Mouse (Mus musculus): ENCODE measurements at regions not wholly inside any gene's neighbourhood (a gene's known extent, or its start where the extent isn't known, plus 50 kb on each side); places are given as distances from the start of the nearest gene placed in this dataset.
A peak's percentile ranks its signal among the peaks of the same experiment; 100 is the strongest.

- Histone ChIP-seq H3K9ac (replicated peaks) (no peak overlapping the region), H3K4me3 (no peak overlapping the region), H3K4me2 (replicated peaks) (no peak overlapping the region), H3K27me3 (no peaks in the 10 kb centered on the region), H3K36me3 (no peaks in the 10 kb centered on the region), H3K4me1 (no peaks in the 10 kb centered on the region), H3K27ac (replicated peaks) (no peak overlapping the region), H3K9me3 (no peaks in the 10 kb centered on the region)
- WGBS, result 87% methylated on average over 1 of the region's 1 CpGs
- ATAC-seq (replicated peaks), result no peak
Measured at GRCm38 (mm10) chr4:70160525-70161224, 249.6 kb downstream of the Cdk5rap2 start.

GRCm38 (mm10) chr4:70160062-70160461, 250.2 kb downstream of the Cdk5rap2 start:
- ATAC-seq (replicated peaks), result no peak
- Histone ChIP-seq H3K27me3 (no peaks in the 10 kb centered on the region), H3K36me3 (no peaks in the 10 kb centered on the region), H3K4me1 (no peaks in the 10 kb centered on the region), H3K9me3 (no peaks in the 10 kb centered on the region), H3K4me2 (replicated peaks) (no peak overlapping the region), H3K4me3 (no peak overlapping the region), H3K27ac (replicated peaks) (no peak overlapping the region), H3K9ac (replicated peaks) (no peak overlapping the region)
- 91% methylated on average over 1 of the region's 1 CpGs for WGBS

GRCm38 (mm10) chr4:70153179-70153578, 257.1 kb downstream of the Cdk5rap2 start:
- ATAC-seq (replicated peaks), result no peak

DNA sequence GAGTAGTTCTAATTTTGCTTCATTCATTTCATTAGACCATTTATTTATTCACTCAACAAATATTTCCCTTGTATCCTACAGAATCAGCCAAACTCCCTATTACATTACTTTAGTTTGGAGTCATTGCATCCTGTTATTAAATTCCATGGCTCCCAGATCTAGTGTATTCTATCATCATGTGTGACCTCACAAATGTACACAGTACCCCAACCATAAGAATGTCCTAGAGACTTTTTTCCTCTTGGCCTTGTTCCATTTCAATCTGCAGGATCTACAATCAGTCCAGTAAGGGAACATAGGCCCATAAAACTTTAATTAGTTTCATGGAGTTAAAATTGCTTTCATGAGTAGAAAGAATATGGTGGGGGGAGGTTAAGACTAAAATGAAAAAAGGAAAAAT, 301.2 kb downstream of the Cdk5rap2 start:
- Histone ChIP-seq H3K9me3 (no peaks in the 10 kb centered on the region), H3K27ac (replicated peaks) (no peak overlapping the region), H3K36me3 (no peaks in the 10 kb centered on the region), H3K27me3 (no peaks in the 10 kb centered on the region), H3K9ac (replicated peaks) (no peak overlapping the region), H3K4me3 (no peak overlapping the region), H3K4me1 (no peaks in the 10 kb centered on the region), H3K4me2 (replicated peaks) (no peak overlapping the region)
- no peak for ATAC-seq (replicated peaks)

More at GRCm38 (mm10) chr4:70153179-70153578, 257.1 kb downstream of the Cdk5rap2 start:
- H3K27me3 ChIP-seq, result no peaks in the 10 kb centered on the region
- no peaks in the 10 kb centered on the region for H3K4me1 ChIP-seq
- no peaks in the 10 kb centered on the region for H3K9me3 ChIP-seq
- 69% methylated on average over 3 of the region's 3 CpGs for WGBS
- no peak overlapping the region for H3K4me3 ChIP-seq
- no peak overlapping the region for H3K9ac ChIP-seq (replicated peaks)
- no peaks in the 10 kb centered on the region for H3K36me3 ChIP-seq
- no peak overlapping the region for H3K4me2 ChIP-seq (replicated peaks)
- no peak overlapping the region for H3K27ac ChIP-seq (replicated peaks)

GRCm38 (mm10) chr4:70105776-70106175, 304.5 kb downstream of the Cdk5rap2 start:
- no peaks in the 10 kb centered on the region for H3K36me3 ChIP-seq
- no peaks in the 10 kb centered on the region for H3K27me3 ChIP-seq
- H3K4me1 ChIP-seq, result no peaks in the 10 kb centered on the region
- H3K27ac ChIP-seq (replicated peaks), result no peak overlapping the region
- H3K4me2 ChIP-seq (replicated peaks), result no peak overlapping the region
- no peak overlapping the region for H3K9ac ChIP-seq (replicated peaks)
- 77% methylated on average over 2 of the region's 2 CpGs for WGBS
- ATAC-seq (replicated peaks), result no peak
- H3K9me3 ChIP-seq, result no peaks in the 10 kb centered on the region
- H3K4me3 ChIP-seq, result no peak overlapping the region

DNA sequence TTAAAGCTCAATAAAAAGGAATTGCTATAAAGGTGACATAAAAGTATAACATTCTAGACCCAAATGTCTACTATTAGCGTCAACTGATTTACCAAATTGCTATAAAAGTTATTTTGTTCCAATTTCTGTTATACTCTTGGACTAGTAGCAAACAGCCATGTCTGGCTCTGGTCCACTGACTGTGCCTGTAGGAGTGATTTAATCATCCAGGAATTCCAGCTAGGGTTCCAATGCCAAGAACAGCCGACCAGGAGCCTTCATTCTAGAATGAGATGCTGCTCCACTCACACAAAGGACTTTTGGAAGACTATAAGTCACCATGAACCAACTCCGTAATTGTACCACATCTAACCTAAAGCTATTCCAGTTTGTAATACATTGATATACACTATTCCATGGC, 312.9 kb downstream of the Cdk5rap2 start:
- no peak for ATAC-seq (replicated peaks)
- no peak overlapping the region for H3K9ac ChIP-seq (replicated peaks)
- no peak overlapping the region for H3K4me2 ChIP-seq (replicated peaks)
- H3K27ac ChIP-seq (replicated peaks), result no peak overlapping the region
- no peaks in the 10 kb centered on the region for H3K36me3 ChIP-seq
- H3K9me3 ChIP-seq, result no peaks in the 10 kb centered on the region
- no peaks in the 10 kb centered on the region for H3K27me3 ChIP-seq
- H3K4me1 ChIP-seq, result no peaks in the 10 kb centered on the region
- H3K4me3 ChIP-seq, result no peak overlapping the region
- WGBS, result 77% methylated on average over 3 of the region's 3 CpGs

DNA sequence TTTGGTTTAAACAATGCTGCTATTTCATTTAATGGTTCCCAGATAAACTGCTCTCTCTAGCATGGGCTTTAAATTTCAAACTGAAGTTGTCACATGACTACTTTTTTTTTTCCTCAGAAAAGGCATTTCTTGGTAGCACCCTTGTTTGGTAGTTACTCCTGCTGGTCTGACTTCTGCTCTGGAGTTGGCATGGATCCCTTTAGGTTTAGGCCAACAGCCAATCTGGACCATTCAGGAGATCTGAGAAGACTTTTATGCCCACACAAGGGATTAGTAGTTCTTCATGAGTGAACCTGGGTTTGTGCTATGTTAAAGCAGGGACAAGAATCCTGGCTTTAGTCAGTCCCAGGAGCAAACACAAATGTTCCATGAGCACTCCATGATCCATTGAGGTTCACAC, 332.0 kb downstream of the Cdk5rap2 start:
- ATAC-seq (replicated peaks), result no peak
- Histone ChIP-seq H3K36me3 (no peaks in the 10 kb centered on the region), H3K27me3 (no peaks in the 10 kb centered on the region)

DNA sequence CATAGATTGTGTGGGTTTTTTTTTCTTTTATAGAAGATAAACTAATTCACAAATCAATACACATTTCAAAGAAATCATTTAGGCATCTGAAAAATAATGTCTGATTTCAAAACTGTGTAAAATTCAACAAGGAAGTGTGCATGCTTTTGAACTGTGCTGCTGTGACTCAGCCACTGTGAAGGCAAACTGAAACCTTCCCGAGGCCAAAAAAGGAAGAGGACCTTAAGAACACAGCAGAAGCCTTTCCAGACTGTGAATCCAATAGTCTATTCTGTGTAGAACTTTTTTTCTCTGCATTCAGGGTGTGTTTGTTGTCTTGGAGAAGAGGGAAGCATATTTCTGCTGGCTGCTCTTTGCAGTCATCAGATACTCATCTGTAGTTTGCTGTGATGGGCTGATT, 347.7 kb downstream of the Cdk5rap2 start:
- H3K36me3 ChIP-seq, result no peaks in the 10 kb centered on the region
- H3K9me3 ChIP-seq, result no peaks in the 10 kb centered on the region
- H3K4me2 ChIP-seq (replicated peaks), result no peak overlapping the region
- H3K9ac ChIP-seq (replicated peaks), result no peak overlapping the region
- no peak overlapping the region for H3K27ac ChIP-seq (replicated peaks)
- no peaks in the 10 kb centered on the region for H3K4me1 ChIP-seq
- no peaks in the 10 kb centered on the region for H3K27me3 ChIP-seq
- 93% methylated on average over 1 of the region's 1 CpGs for WGBS
- no peak for ATAC-seq (replicated peaks)
- H3K4me3 ChIP-seq, result no peak overlapping the region

More for the DNA sequence above, 332.0 kb downstream of the Cdk5rap2 start:
- Histone ChIP-seq H3K4me3 (no peak overlapping the region), H3K9ac (replicated peaks) (no peak overlapping the region), H3K4me1 (no peaks in the 10 kb centered on the region), H3K9me3 (no peaks in the 10 kb centered on the region), H3K27ac (replicated peaks) (no peak overlapping the region), H3K4me2 (replicated peaks) (no peak overlapping the region)

GRCm38 (mm10) chr4:70058831-70059544, 351.3 kb downstream of the Cdk5rap2 start:
- Histone ChIP-seq H3K9me3 (no peaks in the 10 kb centered on the region), H3K9ac (replicated peaks) (no peak overlapping the region), H3K27me3 (no peaks in the 10 kb centered on the region), H3K4me2 (replicated peaks) (no peak overlapping the region), H3K27ac (replicated peaks) (peak overlapping the region; percentile 75), H3K4me1 (no peaks in the 10 kb centered on the region), H3K36me3 (no peaks in the 10 kb centered on the region), H3K4me3 (no peak overlapping the region)
- WGBS, result 68% methylated on average over 12 of the region's 12 CpGs
- peak; percentile 94 for ATAC-seq (replicated peaks)

GRCm38 (mm10) chr4:70053136-70053535, 357.1 kb downstream of the Cdk5rap2 start:
- Histone ChIP-seq H3K36me3 (no peaks in the 10 kb centered on the region), H3K4me2 (replicated peaks) (no peak overlapping the region), H3K4me1 (no peaks in the 10 kb centered on the region), H3K9ac (replicated peaks) (no peak overlapping the region), H3K4me3 (no peak overlapping the region), H3K27me3 (no peaks in the 10 kb centered on the region), H3K27ac (replicated peaks) (no peak overlapping the region), H3K9me3 (no peaks in the 10 kb centered on the region)
- no peak for ATAC-seq (replicated peaks)
- WGBS, result 85% methylated on average over 2 of the region's 2 CpGs

GRCm38 (mm10) chr4:70038241-70038640, 372.0 kb downstream of the Cdk5rap2 start:
- no peaks in the 10 kb centered on the region for H3K9me3 ChIP-seq
- ATAC-seq (replicated peaks), result peak; percentile 80
- no peaks in the 10 kb centered on the region for H3K27me3 ChIP-seq
- 69% methylated on average over 1 of the region's 1 CpGs for WGBS
- no peak overlapping the region for H3K27ac ChIP-seq (replicated peaks)
- no peak overlapping the region for H3K4me2 ChIP-seq (replicated peaks)
- 0 out of 2 replicates have a peak, but pooled peaks cover 3% of the 10 kb centered on the region for H3K4me1 ChIP-seq
- H3K4me3 ChIP-seq, result no peak overlapping the region
- no peak overlapping the region for H3K9ac ChIP-seq (replicated peaks)
- H3K36me3 ChIP-seq, result no peaks in the 10 kb centered on the region

- H3K4me2 ChIP-seq (replicated peaks), result no peak overlapping the region
- no peaks in the 10 kb centered on the region for H3K36me3 ChIP-seq
- no peaks in the 10 kb centered on the region for H3K27me3 ChIP-seq
- peak; percentile 77 for ATAC-seq (replicated peaks)
- WGBS, result 41% methylated on average over 1 of the region's 1 CpGs
- no peaks in the 10 kb centered on the region for H3K9me3 ChIP-seq
- no peak overlapping the region for H3K9ac ChIP-seq (replicated peaks)
- H3K4me3 ChIP-seq, result no peak overlapping the region
- no peak overlapping the region for H3K27ac ChIP-seq (replicated peaks)
- H3K4me1 ChIP-seq, result 0 out of 2 replicates have a peak, but pooled peaks cover 3% of the 10 kb centered on the region
Measured at GRCm38 (mm10) chr4:70035912-70036311, 374.3 kb downstream of the Cdk5rap2 start.
